Mouse (Mus musculus) midbrain, postnatal 0 days (tissue): ENCODE measurements at regions not wholly inside any gene's neighbourhood (a gene's known extent, or its start where the extent isn't known, plus 50 kb on each side); places are given as distances from the start of the nearest gene placed in this dataset.
A peak's percentile ranks its signal among the peaks of the same experiment; 100 is the strongest.

Experiments
- ATAC-seq: fragments of 200-750 bp; cut with Nextera tagmentation; 2 replicates; pipeline ENCODE4 v1.8.0; 2017; ENCODE audit warnings: moderate number of reproducible peaks, mild to moderate bottlenecking, moderate TSS enrichment, moderate library complexity; ENCODE audit not compliant: low FRiP score
- DNase-seq: peaks from one replicate; pipeline ENCODE4 v3.0.0-alpha.2; 2015; ENCODE audit warnings: low spot score
- H3K27ac ChIP-seq: fragments of 300-500 bp; sonication (generic); 2 replicates; pipeline ENCODE4 v1.5.1; 2014; ENCODE audit warnings: low read depth, mild to moderate bottlenecking, low read length, mixed read lengths
- H3K27me3 ChIP-seq: fragments of 300-500 bp; sonication (generic); 2 replicates; pipeline ENCODE4 v1.6.1; 2014; ENCODE audit warnings: low read length, control low read depth, mixed read lengths; ENCODE audit not compliant: insufficient read depth
- H3K36me3 ChIP-seq: fragments of 300-500 bp; sonication (generic); 2 replicates; pipeline ENCODE4 v1.6.1; 2014; ENCODE audit warnings: low read length, control low read depth, mixed read lengths; ENCODE audit not compliant: insufficient read depth
- H3K4me1 ChIP-seq: fragments of 300-500 bp; sonication (generic); 2 replicates; pipeline ENCODE4 v1.6.1; 2014; ENCODE audit warnings: mild to moderate bottlenecking, control low read depth, antibody characterized with exemption, low read length, mixed read lengths; ENCODE audit not compliant: insufficient read depth
- H3K4me2 ChIP-seq: fragments of 300-500 bp; sonication (generic); 2 replicates; pipeline ENCODE4 v1.6.1; 2014; ENCODE audit warnings: low read depth, mild to moderate bottlenecking, low read length, mixed read lengths; ENCODE audit not compliant: poor library complexity, severe bottlenecking
- H3K4me3 ChIP-seq: fragments of 300-500 bp; sonication (generic); 2 replicates; pipeline ENCODE4 v1.5.1; 2014; ENCODE audit warnings: low read depth, mild to moderate bottlenecking, low read length, moderate library complexity
- H3K9ac ChIP-seq: fragments of 300-500 bp; sonication (generic); replicated peaks from 2 replicates; pipeline ENCODE4 v1.6.1; 2014; ENCODE audit warnings: mild to moderate bottlenecking, low read length, moderate library complexity, mixed read lengths; ENCODE audit not compliant: poor library complexity, severe bottlenecking
- H3K9me3 ChIP-seq: fragments of 300-500 bp; sonication (generic); 2 replicates; pipeline ENCODE4 v1.6.1; 2016; ENCODE audit warnings: low read length, control low read depth
- CTCF ChIP-seq: IDR thresholded peaks from 2 replicates; pipeline ENCODE4 v1.5.1; 2016; ENCODE audit warnings: antibody characterized with exemption, mild to moderate bottlenecking
- WGBS: fragments of 180-500 bp; shearing (Covaris S2); extraction: QIAGEN DNeasy Blood & Tissue Kit; methylation state at CpG from one replicate; pipeline ENCODE4 v1.1.7; 2014; 5-methylcytosine and 5-hydroxymethylcytosine counted together

GRCm38 (mm10) chr2:147814231-147814630, 232.5 kb downstream of the Foxa2 start:
- TF ChIP-seq CTCF, result no peak
- no peak overlapping the region for H3K9ac ChIP-seq
- H3K36me3 ChIP-seq, result no peaks in the 10 kb centered on the region
- no peaks in the 10 kb centered on the region for H3K4me1 ChIP-seq
- no peak overlapping the region for H3K27ac ChIP-seq
- 78% methylated on average over 3 of the region's 3 CpGs for WGBS
- H3K9me3 ChIP-seq, result no peaks in the 10 kb centered on the region
- H3K4me3 ChIP-seq, result no peak overlapping the region
- DNase-seq (no peak), ATAC-seq (no peak)
- no peak overlapping the region for H3K4me2 ChIP-seq
- no peaks in the 10 kb centered on the region for H3K27me3 ChIP-seq

DNA sequence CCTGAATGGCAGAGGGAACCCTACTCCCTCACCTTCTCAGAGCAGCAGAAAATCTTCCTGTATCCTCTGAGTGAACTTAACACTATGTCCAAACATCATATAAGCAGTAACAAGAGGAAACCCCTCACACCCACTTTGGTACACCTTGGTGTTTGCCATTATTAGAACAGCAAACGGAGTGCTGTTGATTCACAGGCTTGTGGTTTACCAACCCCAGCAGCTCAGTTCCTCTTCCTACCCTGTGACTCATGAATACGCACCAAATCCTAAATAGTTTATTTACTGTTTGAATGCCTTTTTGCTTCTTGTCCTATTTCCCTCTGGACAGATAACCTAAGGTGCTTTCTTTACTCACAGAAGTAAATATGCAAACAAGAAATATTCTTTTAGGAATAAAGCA, 233.3 kb downstream of the Foxa2 start:
- WGBS, result 82% methylated on average over 2 of the region's 2 CpGs
- Histone ChIP-seq H3K4me2 (no peak overlapping the region), H3K27ac (no peak overlapping the region), H3K4me1 (no peaks in the 10 kb centered on the region), H3K9ac (no peak overlapping the region), H3K4me3 (no peak overlapping the region), H3K27me3 (no peaks in the 10 kb centered on the region), H3K9me3 (no peaks in the 10 kb centered on the region), H3K36me3 (no peaks in the 10 kb centered on the region)
- no peak for TF ChIP-seq CTCF
- DNase-seq (no peak), ATAC-seq (no peak)

- no peaks in the 10 kb centered on the region for H3K4me1 ChIP-seq
- TF ChIP-seq CTCF, result peak; percentile 82
- no peak overlapping the region for H3K4me3 ChIP-seq
- H3K27me3 ChIP-seq, result no peaks in the 10 kb centered on the region; the same call in none of the 2 replicates
- peak; percentile 52; the same call in 1 of the 2 replicates for ATAC-seq
- 48% methylated on average over 5 of the region's 5 CpGs for WGBS
- H3K9me3 ChIP-seq, result no peaks in the 10 kb centered on the region
- no peak overlapping the region for H3K4me2 ChIP-seq
- DNase-seq, result peak; percentile 70
- no peaks in the 10 kb centered on the region for H3K36me3 ChIP-seq
- no peak overlapping the region for H3K9ac ChIP-seq
- no peak overlapping the region for H3K27ac ChIP-seq
Measured at GRCm38 (mm10) chr2:147808036-147808675, 238.6 kb downstream of the Foxa2 start.

- Histone ChIP-seq H3K9ac (no peak overlapping the region), H3K27me3 (no peaks in the 10 kb centered on the region; the same call in none of the 2 replicates), H3K36me3 (no peaks in the 10 kb centered on the region), H3K9me3 (no peaks in the 10 kb centered on the region), H3K27ac (no peak overlapping the region), H3K4me1 (no peaks in the 10 kb centered on the region), H3K4me2 (no peak overlapping the region), H3K4me3 (no peak overlapping the region)
- ATAC-seq (no peak), DNase-seq (peak; percentile 54)
- 36% methylated on average over 4 of the region's 4 CpGs for WGBS
- peak; percentile 64 for TF ChIP-seq CTCF
Measured at GRCm38 (mm10) chr2:147803102-147803501, 243.7 kb downstream of the Foxa2 start.

DNA sequence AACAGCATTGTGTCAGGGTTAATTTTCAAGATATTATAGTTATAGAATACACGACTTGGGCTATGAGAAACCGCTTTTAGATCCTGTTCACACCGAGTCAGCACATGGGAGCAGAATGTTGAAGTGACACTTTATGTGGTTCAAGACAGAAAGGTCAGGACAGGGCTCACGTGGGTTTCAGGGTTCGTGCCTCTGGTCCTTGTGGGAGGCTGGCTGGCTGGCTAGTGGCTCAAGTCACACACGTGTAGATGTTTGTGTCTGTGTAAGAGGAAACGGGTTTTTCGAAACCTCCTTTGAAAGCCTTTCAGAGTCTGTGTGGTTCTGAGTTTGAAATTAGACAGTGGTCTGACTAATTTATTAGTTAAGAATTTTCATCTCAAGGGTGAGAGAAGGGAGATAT, 255.3 kb downstream of the Foxa2 start:
- TF ChIP-seq CTCF, result no peak
- no peaks in the 10 kb centered on the region for H3K9me3 ChIP-seq
- no peak overlapping the region for H3K27ac ChIP-seq
- H3K4me3 ChIP-seq, result no peak overlapping the region
- no peaks in the 10 kb centered on the region for H3K4me1 ChIP-seq
- DNase-seq (no peak), ATAC-seq (no peak)
- no peak overlapping the region for H3K4me2 ChIP-seq
- no peak overlapping the region for H3K9ac ChIP-seq
- WGBS, result 80% methylated on average over 8 of the region's 8 CpGs
- H3K27me3 ChIP-seq, result no peaks in the 10 kb centered on the region
- H3K36me3 ChIP-seq, result no peaks in the 10 kb centered on the region

DNA sequence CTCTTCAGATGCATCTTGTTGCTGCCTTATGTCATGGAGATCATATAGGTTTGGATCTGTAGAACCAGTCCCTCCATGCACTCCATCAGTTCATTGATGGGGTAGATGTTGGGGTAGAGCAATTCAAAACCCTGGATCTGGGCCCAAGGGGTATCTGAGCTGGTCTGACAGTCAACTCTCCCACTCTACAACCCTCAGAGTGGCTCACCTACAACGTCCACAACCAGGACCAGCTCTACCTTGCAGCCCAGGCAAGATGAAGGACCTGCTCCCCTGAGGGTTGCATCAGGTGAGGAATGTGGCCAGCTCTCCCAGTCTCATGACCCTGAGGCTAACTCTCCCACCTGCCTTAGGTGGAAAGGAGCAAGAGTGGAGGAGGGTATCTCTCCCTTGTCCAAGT, 256.9 kb downstream of the Foxa2 start:
- no peak overlapping the region for H3K9ac ChIP-seq
- WGBS, result 95% methylated on average over 1 of the region's 1 CpGs
- ATAC-seq, result no peak

More for the DNA sequence above, 256.9 kb downstream of the Foxa2 start:
- TF ChIP-seq CTCF, result no peak
- Histone ChIP-seq H3K36me3 (no peaks in the 10 kb centered on the region), H3K4me3 (no peak overlapping the region), H3K4me2 (no peak overlapping the region), H3K4me1 (no peaks in the 10 kb centered on the region), H3K9me3 (no peaks in the 10 kb centered on the region), H3K27ac (no peak overlapping the region), H3K27me3 (no peaks in the 10 kb centered on the region)
- no peak for DNase-seq
